Mouse (Mus musculus) lung, adult 18-20 months (tissue): Measurements from ENCODE around the gene Ggnbp2.
A peak's percentile ranks its signal among the peaks of the same experiment; 100 is the strongest.
"Not testable (repeated sequence)": the region's sequence is repeated elsewhere in the genome, so short reads cannot be mapped to it uniquely, and the experiment has no call there.

ENCODE experiments used
- DNase-seq, 2 experiments: peaks; one replicate each; pipeline ENCODE4 v3.0.0; 2022; ENCODE audit warnings: mixed read lengths in 2 of 2

Gene Ggnbp2

DNA sequence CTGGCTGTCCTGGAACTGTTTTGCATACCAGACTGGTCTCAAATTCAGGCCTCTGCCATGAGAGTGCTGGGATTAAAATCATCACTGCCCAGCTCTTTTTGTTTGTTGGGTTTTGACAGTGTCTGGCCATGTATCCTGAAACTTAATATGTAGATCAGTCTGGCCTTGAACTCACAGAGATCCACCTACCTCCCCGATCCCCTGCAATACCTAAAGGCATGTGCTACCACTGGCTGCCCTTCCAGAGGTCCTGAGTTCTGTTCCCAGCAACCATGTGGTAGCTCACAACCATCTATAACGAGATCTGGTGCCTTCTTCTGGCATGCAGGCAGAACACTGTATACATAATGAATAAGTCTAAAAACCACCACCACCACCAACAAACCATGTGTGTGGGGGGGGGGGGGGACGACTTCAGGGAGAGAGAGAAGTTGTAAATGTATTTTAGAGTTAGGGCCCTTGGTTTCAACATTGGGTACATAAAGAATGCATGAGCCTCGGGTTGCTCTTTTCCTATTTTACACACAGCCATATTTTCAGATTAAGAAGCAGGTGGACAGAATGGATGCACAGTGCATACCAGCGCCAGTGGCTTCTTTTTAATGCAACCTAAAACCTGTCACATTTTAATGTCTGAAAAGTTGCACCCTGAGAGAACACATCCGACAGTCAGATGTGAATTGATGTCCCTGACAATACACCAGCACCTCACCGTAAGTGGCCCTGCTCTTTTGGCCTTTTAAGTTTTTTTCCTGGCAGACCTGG lies 8.6 kb upstream of the Ggnbp2 start:
- DNase-seq: no peak

DNA sequence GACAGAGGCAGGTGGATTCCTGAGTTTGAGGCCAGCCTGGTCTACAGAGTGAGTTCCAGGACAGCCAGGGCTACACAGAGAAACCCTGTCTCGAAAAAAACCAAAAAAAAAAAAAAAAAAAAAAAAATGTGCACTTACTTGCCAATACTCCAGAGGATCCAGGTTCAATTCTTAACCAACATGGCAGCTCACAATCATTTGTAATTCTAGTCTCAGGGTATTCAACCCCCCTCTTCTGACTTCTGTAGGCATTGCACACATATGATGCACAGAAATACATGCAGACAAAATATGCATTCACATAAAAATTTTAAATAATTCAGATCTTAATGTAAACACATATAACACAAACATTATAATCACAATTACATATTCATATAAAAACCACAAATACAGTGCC lies 5.4 kb upstream of the Ggnbp2 start:
- DNase-seq: not testable (repeated sequence)

DNA sequence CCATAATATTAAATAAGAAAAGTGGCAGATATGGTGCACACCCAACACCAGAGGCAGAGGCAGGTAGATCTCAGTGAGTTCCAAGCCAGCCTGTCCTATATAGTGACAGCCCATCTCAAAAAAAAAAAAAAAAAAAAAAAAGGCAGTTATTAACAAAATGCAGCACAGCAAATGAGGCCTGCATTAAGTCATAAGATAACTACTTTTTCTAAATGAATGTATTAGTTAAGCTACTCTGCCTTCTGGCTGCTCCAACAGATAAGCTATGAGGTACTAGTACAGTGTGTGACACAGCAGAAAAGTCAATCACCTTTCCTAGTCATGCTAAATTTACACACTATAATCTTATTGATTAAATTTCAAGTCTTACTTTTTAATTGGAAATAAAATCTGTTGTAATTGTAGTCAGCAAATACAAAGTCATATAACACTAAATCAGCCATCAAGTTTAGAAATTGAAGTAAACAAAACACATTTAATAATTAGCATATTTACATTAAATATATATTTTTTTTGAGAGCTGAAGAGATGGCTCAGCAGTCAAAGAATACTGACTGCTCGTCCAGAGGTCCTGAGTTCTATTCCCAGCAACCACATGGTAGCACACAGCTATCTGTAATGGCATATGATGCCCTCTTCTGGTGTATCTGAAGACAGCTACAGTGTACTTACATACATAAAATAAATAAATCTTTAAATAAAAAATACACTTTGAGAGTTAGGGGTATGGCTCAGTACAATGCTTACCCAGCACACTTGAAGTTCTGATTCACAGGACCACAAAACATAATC lies 2.6 kb upstream of the Ggnbp2 start:
- no peak for DNase-seq

DNA sequence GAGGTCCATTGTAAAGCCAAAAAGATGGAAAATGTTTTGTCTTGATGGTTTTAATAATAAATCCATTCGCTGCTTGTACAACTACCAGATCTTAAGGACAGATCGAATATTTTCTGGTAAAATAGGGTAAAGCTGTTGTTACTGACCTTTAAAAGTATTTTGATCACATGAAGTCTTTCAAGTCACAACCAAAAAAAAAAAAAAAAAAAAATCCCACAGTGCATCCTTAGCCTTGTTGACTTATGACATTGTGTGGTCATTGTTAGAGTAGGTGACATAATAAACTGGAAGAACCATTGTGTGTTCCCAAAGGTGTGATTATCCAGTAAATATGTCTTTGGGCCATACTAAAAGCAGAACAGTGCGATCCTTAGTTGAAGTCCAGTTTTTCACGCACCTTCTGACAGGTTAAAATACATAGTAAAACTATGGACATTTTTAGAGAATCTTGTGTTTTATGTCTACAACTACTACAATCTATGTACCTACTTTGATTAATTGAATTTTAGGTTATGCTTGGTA lies 992 bp upstream of the Ggnbp2 start:
- no peak for DNase-seq

DNA sequence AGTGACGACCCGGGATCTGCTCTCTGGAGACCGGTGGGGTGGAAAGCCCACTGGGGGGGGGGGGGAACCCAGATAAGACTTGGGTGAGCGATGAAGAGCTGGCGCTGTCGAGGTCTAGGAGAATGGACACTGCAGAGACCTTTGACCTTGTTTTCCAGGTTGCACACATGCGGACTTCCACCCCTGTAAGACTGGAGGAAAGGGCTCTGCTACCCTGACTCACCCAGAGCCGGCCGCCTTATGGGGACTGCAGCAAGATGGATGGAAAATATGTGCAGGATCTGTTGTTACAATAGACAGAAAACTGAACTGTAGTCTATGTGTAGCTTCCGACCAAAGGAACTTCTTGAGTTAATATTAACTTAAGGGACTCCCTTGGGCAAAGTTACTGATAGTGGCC lies 429 bp upstream of the Ggnbp2 start:
- no peak for DNase-seq

DNA sequence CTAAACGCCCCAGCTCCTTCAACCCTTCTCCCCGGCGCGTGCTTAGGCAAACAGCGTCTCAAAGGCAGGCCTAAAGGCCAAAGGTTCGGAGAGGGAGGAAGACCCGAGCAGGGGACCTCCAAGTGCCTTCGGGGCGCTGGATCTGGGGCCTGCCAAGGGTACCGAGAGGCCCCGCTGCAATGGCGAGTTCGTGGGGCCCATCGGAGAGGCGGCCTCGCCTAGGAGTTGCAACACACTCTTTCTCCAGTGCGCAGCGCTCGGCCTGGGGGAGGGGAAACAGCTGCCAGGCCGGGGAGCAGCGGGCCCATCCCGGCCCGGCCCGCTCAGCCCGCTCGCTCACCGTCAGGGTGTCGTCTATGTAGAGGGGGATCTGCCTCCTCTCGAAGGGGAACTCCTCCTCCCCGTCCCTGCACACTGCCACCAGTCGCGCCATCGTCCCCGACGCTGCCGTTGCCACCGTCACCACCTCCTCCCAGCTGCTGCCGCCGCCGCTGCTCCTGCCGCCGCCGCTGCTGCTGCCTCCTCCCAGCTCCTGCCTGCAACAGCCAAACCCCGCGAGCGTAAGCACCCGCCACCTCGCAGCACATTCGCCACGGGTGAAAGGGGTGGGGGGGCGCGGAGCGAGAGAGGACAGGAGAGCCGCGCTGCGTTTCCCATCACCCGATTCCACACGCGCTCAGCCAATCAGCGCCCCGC lies 932 bp downstream of the Ggnbp2 start:
- peak; percentile 92 to 95 for DNase-seq

DNA sequence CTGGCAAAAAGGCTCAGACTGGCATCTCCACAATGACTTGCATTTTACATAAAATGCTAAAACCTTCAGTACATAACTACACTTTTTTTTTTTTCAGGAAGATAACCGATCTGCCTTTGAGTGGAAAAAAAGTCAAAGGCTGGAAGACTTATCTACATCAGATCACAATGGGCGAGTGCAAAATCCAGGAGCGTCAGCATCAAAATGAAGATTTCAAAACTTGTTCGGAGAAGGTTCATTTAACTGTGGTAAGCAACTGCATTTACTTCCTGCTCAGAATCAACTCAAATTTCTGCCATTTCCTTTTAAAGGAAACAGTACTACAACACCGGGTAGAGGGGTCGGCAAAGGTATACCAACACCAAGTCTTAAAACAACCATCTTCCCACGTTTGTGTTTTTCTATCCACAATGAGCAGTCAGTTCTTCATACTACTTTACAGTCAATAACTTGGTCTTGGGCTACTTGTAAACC lies 1.8 kb downstream of the Ggnbp2 start:
- no peak for DNase-seq

DNA sequence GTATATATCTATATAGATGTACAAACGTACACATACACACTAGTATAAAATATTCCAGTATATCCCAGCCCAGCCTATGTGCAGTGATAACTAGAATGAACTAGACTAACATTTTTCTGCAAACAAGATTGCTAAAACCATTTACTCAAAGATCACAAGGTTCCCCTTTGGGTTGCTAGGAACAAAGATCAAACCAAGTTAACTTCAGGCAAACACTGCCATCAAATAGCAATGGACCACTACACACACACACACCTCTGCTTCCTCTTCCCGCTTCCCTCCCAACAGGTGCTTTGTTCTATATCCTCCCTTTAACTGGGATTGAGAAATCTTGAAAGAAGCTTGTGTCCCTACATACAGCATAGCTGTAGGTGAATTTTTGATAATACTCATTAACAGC lies 3.0 kb downstream of the Ggnbp2 start:
- no peak for DNase-seq

DNA sequence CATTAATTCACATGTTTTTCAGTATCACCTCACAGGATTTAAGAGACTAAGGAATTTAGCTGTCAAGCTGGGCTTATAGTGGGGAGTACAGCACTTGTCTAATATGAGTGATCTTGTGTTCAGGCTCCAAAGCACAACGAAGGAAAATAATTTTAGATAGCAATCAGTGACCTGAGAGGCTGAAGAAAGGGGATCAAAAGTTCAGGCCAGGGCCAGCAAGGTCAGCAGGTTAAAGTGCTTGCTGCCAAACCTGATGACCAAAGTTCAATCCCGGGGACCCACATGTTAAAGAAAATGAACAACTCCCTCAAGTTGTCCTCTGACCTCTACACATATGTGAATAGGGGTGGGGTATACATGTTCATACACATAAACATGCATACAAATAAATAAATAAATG lies 5.3 kb downstream of the Ggnbp2 start:
- no peak for DNase-seq

DNA sequence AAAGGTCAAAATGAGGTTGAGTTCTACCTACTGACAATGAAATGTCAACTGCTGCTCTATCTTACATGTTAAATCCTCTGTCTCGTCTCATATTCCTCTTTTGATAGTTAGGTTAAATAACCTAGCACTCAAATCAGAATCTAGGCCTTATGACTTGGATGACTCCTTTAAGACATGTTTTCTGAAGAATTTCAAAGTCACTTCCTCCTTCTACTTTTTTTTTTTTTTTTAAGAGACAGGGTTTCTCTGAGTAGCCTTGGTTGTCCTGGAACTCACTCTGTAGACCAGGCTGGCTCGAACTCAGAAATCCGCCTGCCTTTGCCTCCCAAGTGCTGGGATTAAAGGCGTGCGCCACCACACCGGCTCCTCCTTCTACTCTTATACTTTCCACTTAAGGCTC lies 15.3 kb downstream of the Ggnbp2 start:
- no peak for DNase-seq

DNA sequence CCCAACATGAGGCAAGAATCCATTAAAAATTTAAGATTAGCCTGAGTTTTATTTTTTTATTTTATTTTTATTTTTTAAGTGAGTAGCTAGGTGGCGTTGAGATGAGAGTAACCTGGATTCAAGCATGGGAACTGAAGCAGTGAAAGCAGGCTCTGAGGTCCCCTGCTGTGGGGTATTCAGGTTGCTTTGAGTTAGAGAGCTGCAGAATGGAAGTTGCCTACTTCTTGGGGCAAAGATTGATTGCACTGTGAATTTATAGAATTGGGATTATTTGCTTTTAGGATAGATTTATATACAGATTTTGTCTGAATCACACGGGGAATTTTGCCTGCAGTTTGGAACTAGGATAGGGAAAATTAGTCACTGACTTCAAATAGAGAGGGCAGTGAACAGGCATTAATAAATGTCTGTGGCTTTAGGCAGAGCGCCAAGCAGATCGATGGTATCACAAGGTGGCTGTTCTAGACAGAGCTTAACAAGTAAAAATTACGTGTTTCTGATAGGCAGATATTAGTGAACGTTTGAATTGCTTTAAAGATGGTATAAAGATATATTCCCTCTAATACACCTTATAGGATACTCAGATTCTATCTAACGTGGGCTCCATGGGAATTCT lies 23.0 kb downstream of the Ggnbp2 start:
- no peak for DNase-seq

DNA sequence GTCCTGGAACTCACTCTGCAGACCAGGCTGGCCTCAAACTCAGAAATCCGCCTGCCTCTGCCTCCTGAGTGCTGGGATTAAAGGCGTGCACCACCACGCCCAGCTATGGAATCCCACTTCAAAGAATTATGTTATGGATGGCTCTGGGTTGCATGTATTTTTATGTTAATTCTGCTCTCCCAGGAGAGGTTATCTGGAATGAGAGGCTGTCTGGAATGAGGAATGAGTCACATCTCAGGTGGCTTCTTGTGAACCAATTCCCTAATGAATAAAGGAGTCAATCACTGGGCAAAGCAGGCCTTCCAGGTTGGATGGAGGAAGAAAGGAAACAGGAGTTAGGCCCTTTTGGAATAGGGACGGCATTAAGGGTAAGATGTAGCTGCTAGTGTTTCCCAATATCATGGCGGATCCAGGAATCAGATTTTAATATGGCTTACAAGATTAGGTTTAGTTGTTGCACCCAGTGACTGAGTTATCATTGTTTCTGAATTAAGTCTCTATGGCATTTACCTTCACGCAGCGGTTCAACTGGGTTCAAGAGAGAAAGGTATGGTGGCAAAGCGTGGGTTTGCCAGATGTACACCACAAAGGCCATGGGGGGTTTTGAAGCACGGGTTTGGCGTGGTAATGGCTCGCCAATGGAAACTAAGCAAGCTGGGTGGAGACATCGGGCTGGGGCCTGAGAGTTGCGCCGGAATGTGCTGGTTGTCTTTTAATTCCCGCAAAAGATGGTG lies 23.7 kb downstream of the Ggnbp2 start:
- no peak for DNase-seq

DNA sequence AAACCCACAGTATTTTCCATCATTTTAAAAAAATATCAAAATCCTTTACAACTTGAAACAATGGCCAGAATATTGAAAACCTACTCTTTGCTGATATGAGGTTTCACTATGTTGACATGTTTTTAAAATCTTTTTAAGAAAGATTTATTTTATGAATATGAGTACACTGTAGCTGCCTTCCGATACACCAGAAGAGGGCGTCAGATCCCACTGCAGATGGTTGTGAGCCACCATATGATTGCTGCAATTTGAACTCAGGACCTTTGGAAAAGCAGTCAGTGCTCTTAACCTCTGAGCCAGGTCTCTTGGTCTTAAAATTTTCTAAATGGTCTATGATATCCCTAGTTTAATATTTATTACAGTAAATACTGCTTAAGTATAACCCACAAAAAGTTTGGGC lies 31.3 kb downstream of the Ggnbp2 start:
- DNase-seq: no peak

DNA sequence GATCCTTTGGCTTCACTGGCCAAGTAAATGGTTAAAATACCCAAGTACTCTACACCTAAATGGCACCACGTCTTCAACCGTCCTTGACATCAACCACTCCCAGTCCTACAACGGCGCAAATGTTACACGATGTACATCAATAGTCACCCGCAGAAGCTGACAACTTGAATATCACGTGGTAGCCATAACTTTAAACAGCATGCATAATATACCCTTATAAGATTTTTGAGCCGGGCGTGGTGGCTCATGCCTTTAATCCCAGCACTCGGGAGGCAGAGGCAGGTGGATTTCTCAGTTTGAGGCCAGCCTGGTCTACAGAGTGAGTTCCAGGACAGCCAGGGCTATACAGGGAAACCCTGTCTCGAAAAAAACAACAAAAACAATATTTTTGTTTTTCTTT lies 41.1 kb downstream of the Ggnbp2 start:
- not testable (repeated sequence) for DNase-seq

DNA sequence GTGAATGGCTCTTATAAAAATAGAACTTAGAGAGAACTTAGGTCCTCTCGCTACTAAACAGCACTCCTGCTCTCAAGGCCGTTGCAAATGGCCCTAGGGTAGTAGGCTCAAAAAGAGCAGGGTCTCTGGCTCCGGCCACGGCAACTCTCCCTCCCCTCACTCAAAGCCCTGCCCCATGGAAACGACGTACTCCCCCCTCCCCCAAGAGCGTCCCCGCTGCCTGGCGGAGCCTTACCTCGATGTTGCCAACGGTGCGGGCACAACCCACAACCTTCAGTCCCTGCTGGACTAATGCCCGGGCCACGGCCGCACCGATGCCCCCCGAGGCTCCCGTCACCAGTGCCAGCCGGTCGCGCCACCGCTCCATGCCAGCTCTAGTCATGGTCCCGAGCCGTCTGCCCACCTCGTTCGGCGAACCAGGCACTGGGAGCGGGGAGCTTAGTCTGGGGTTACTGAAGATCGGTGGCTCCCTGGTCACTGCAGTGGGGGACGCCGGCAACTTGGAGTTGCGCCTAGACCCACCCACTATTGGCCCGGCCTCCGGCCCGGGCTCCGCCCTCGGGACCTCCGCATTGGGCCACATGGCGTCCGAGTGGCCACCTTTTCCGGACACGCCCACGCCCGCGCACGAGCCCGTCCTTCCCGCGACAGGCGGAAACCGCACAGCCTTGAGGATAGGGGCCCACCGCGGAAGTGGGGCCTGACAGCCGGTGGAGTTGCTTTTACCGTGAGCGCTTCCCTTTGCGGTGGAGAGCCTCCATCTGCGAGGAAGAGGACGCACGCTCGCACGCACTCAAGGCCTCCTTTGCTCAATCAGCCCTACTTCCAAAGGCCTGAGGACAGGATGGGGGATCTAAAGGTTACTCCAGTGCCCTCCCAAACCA lies 41.9 kb downstream of the Ggnbp2 start, which contains the start of gene Dhrs11:
Dhrs11 (minus strand) TSS at position 479 of the 884 bp plus-strand sequence.
- DNase-seq: peak; percentile 95 to 97

DNA sequence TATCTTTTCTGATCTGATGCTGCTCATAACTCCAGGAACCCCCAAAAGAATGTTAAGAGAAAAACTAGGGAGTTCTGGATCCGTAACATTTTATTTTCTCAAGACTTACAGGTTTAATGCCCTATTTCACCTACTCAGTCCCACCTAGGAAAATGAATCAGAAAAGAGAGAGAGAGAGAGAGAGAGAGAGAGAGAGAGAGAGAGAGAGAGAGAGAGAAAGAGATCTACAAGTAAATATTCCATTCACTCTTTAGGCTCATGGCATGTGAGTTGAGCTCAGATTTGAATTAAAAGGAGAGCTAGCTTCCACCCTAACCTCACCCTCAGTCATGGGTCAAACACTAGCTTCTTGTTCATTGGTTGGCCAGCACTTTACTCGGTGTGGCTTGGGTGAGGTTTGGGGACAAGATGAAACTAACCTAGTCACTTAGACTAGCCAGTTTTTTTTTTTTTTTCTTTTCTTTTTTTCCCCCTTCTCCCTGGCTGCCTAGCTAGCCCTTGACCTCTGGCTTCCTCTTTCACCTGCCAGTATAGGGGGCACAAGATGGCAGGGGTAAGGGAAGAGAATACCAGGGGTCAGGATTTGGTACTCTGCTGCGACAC lies 42.6 kb downstream of the Ggnbp2 start:
- DNase-seq: peak in 1 of 2 experiments; percentile 21

DNA sequence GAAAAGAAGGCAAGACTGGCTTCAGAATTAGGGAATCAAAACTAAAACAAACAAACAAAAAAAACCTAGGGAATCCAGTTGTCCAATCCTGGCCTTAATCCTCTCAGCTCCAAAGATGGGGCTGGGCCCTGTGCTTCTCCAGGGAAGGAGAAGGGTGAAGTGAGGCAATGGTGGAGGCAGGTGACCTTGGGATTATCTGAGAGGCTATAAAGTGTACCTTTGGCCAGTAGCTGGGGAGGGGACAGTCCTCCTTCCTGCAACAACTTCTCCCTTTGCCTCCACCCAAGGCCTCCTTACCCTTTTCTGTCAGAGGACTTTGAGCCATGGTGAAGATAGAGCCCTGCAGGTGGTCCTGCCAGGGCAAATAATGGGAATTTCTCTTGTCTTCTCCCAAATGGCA lies 43.1 kb downstream of the Ggnbp2 start:
- no peak for DNase-seq

DNA sequence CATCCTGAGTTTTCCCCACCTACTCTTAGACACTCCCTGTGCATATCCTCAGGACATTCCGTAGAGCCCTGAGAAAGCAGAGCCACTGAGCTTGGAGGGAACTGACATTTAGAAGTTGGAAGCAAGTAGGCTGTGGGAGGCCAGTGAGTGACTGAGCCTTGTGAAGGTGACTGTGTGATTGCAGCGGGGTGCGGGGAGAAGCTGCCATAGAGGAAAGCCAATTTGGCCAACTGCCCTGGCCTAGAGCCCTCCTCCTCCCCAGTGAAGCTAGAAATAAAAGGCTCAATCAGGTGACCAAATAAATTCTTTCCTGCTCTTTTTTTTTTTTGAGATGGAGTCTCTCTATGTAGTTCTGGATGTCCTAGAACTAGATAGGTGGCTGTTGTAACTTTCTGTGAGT lies 44.4 kb downstream of the Ggnbp2 start:
- DNase-seq: peak; percentile 47 to 61

DNA sequence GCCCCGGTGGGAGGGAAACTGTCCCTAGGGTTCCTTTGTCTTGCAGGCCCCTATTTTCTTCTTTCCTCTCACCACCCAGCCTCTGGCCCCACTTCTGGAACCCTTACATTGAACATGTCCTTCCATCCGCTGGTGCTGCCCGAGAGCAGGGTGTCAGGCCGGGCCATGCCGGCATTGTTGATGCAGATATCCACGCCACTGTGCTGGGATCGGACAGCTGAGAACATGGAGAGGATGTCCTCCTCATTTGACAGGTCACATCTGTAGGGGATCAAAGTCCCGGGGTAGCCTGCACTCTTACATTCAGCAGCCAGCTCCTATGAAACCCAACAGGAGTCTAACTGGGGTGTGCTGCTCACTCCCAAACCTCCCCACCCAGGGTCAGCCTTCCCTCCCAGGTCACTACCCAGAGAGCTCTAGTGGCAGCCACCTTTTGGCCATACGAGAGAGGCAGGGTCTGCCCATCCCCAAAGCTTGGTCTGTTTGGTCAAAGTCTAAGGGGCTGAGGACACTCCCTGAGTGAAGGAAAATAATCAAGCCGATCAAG lies 45.3 kb downstream of the Ggnbp2 start:
- DNase-seq: no peak

DNA sequence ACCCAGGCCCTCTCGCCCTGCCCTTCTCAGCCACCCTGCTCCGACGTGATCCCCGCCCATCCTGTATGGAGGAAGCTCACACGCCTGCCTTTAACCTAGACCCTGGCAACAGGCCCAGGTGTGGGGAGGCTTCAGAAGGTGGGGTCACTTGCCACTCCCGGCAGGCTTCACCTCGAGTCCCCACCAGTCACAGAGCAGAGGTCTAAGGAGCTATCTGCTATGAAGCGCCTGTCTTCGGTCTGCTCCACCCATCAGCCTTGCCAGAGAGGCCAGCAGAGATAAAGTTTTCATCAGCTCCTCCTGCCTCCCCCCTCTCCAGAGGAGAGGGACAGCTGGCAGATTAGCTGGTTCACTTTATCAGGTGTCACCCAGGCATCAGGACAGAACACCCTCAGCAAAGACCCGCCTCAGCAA lies 47.1 kb downstream of the Ggnbp2 start:
- DNase-seq: peak in 1 of 2 experiments; percentile 11
